Mouse (Mus musculus) midbrain, embryonic 11.5 days (tissue): Measurements from ENCODE around the gene Vmn1r40. TPM values are rescaled to one million over a fixed set of nuclear protein-coding genes. Genes with fewer than 3 reads are reported as not detected.
A peak's percentile ranks its signal among the peaks of the same experiment; 100 is the strongest.

Experiments
- ATAC-seq: fragments of 200-750 bp; cut with Nextera tagmentation; 2 replicates; pipeline ENCODE4 v1.8.0; 2017; ENCODE audit warnings: moderate TSS enrichment, moderate library complexity; ENCODE audit not compliant: low FRiP score
- DNase-seq: peaks from one replicate; pipeline ENCODE4 v3.0.0; 2015; ENCODE audit warnings: low spot score; ENCODE audit errors: missing footprints
- H3K27ac ChIP-seq: fragments of 300-500 bp; sonication (generic); 2 replicates; pipeline ENCODE4 v1.5.1; 2014; ENCODE audit warnings: low read depth, low read length
- H3K27me3 ChIP-seq: fragments of 300-500 bp; sonication (generic); 2 replicates; pipeline ENCODE4 v1.6.1; 2014; ENCODE audit warnings: mild to moderate bottlenecking, low read length, moderate library complexity, mixed read lengths; ENCODE audit not compliant: control insufficient read depth, insufficient read depth
- H3K36me3 ChIP-seq: fragments of 300-500 bp; sonication (generic); 2 replicates; pipeline ENCODE4 v1.6.1; 2014; ENCODE audit warnings: mild to moderate bottlenecking, low read length, moderate library complexity, mixed read lengths; ENCODE audit not compliant: control insufficient read depth, insufficient read depth
- H3K4me1 ChIP-seq: fragments of 300-500 bp; sonication (generic); 2 replicates; pipeline ENCODE4 v1.6.1; 2014; ENCODE audit warnings: low read length; ENCODE audit not compliant: control insufficient read depth, insufficient read depth
- H3K4me2 ChIP-seq: fragments of 300-500 bp; sonication (generic); 2 replicates; pipeline ENCODE4 v1.6.1; 2014; ENCODE audit warnings: mild to moderate bottlenecking, moderate library complexity
- H3K4me3 ChIP-seq: fragments of 300-500 bp; sonication (generic); 2 replicates; pipeline ENCODE4 v1.5.1; 2014; ENCODE audit warnings: low read depth, low read length
- H3K9ac ChIP-seq: fragments of 300-500 bp; sonication (generic); 2 replicates; pipeline ENCODE4 v1.6.1; 2014; ENCODE audit warnings: low read length
- H3K9me3 ChIP-seq: fragments of 300-500 bp; sonication (generic); 2 replicates; pipeline ENCODE4 v1.6.1; 2016; ENCODE audit warnings: low read length; ENCODE audit not compliant: control insufficient read depth
- WGBS: fragments of 180-500 bp; shearing (Covaris S2); extraction: QIAGEN DNeasy Blood & Tissue Kit; methylation state at CpG from one replicate; pipeline ENCODE4 v1.1.7; 2014; 5-methylcytosine and 5-hydroxymethylcytosine counted together
- polyA plus RNA-seq: library from polyadenylated mRNA; unstranded; fragments of >200 nt; fragmentation: Nextera tagmentation; extraction: Ambion mirVana; gene quantifications from 2 replicates; pipeline ENCODE4 v1.2.1, GENCODE M21; 2014

Vmn1r40 gene
- polyA plus RNA-seq, 1 experiment from 2014 or later: not detected

- no peaks in the 10 kb centered on the region for H3K9me3 ChIP-seq
- no peak overlapping the region for H3K9ac ChIP-seq
- peak; percentile 61 for DNase-seq
- ATAC-seq: no peak
- no peaks in the 10 kb centered on the region for H3K27me3 ChIP-seq
- no peak overlapping the region for H3K27ac ChIP-seq
- 68% methylated on average over 2 of the region's 2 CpGs for WGBS
- no peaks in the 10 kb centered on the region for H3K4me1 ChIP-seq
- no peak overlapping the region for H3K4me2 ChIP-seq
- no peaks in the 10 kb centered on the region for H3K36me3 ChIP-seq
- no peak overlapping the region for H3K4me3 ChIP-seq
These were observed 716 bp upstream of the Vmn1r40 start for GRCm38 (mm10) chr6:89706624-89707023.

DNA sequence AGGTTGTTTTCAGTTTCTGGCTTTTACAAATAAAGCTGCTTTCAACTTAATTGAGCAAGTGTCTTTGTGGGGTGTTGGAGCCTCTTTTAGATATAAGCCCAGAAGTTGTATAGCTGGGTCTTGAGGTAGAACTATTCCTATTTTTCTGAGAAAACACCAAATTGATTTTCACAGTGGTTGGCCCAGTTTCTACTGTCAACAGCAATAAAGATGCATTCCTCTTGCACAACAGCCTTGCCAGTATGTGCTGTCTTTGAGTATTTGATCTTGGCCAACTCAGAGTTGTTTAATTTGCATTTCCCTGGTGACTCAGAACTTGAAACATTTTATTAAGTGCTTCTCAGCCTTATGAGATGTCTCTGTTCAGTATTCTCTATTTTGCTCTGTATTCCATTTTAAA, 10.7 kb downstream of the Vmn1r40 start:
- ATAC-seq: no peak
- no peak overlapping the region for H3K4me2 ChIP-seq
- no peaks in the 10 kb centered on the region; the same call in 1 of the 2 replicates for H3K9me3 ChIP-seq

GRCm38 (mm10) chr6:89740466-89740865, 33.1 kb downstream of the Vmn1r40 start, which contains the start of gene Vmn1r41:
Vmn1r41 (plus strand) TSS chr6:89740766.
- no peak within 1 kb of the TSS for H3K27ac ChIP-seq
- no peak within 1 kb of the TSS for H3K4me3 ChIP-seq
- DNase-seq: peak; percentile 51
- no peaks in the 10 kb centered on the region for H3K27me3 ChIP-seq
- H3K4me2 ChIP-seq: no peak within 1 kb of the TSS
- peaks cover 6% of the 10 kb centered on the region; the same call in 1 of the 2 replicates for H3K9me3 ChIP-seq
- H3K36me3 ChIP-seq: no peaks in the 10 kb centered on the region
- no peak for ATAC-seq
- no peak within 1 kb of the TSS for H3K9ac ChIP-seq
- H3K4me1 ChIP-seq: no peaks in the 10 kb centered on the region

More for the DNA sequence above, 10.7 kb downstream of the Vmn1r40 start:
- Histone ChIP-seq H3K36me3 (no peaks in the 10 kb centered on the region), H3K27me3 (no peaks in the 10 kb centered on the region), H3K4me3 (no peak overlapping the region), H3K27ac (no peak overlapping the region), H3K9ac (no peak overlapping the region), H3K4me1 (no peaks in the 10 kb centered on the region)
- peak; percentile 21 for DNase-seq

DNA sequence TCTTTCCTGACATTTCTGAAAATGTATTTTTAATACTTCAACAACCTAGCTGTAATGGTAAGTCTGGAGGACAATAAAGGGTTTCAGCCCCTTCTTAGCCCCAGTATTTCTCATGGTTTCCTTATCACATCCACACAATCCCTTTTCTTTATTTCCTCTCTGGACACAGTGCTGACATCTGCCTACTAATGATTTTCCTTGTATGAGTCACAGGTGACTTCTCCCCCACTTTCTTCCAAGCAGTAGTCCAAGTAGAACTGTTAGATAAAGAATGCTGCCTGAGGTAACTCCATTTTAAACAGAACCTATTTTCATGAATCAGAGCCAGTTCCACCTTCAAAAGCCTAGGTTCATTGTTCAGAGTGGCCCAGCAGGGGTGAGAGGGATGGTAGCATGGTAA, 35.5 kb downstream of the Vmn1r40 start:
- peaks cover 6% of the 10 kb centered on the region; the same call in 1 of the 2 replicates for H3K9me3 ChIP-seq
- DNase-seq: peak; percentile 33
- no peak for ATAC-seq

More for the DNA sequence above, 35.5 kb downstream of the Vmn1r40 start:
- Histone ChIP-seq H3K4me3 (no peak overlapping the region), H3K27ac (no peak overlapping the region), H3K36me3 (no peaks in the 10 kb centered on the region), H3K4me1 (no peaks in the 10 kb centered on the region), H3K27me3 (no peaks in the 10 kb centered on the region), H3K4me2 (no peak overlapping the region), H3K9ac (no peak overlapping the region)

Other genes starting within 250 kb of the Vmn1r40 start
- 97.4 and 103 TPM in 2 replicates for gene Chchd6, start 111.9 kb upstream of the Vmn1r40 start, polyA plus RNA-seq
- gene Txnrd3, start 63.6 kb upstream of the Vmn1r40 start, polyA plus RNA-seq: 14.3 and 15.6 TPM in 2 replicates
- not detected in 2 replicates for gene Vmn1r41, start 33.2 kb downstream of the Vmn1r40 start, polyA plus RNA-seq
- gene Vmn1r42, start 168.9 kb downstream of the Vmn1r40 start, polyA plus RNA-seq: not detected in 2 replicates
- not detected in 2 replicates for gene Vmn1r43, start 168.9 kb downstream of the Vmn1r40 start, polyA plus RNA-seq
- gene Vmn1r44, start 176.1 kb downstream of the Vmn1r40 start, polyA plus RNA-seq: not detected in 2 replicates
- not detected in 2 replicates for gene Vmn1r45, start 233.1 kb downstream of the Vmn1r40 start, polyA plus RNA-seq